Mouse (Mus musculus) adrenal gland, postnatal 14 days (tissue): ENCODE results near the gene Naa80. TPM values are rescaled to one million over a fixed set of nuclear protein-coding genes. Genes with fewer than 3 reads are reported as not detected.
A peak's percentile ranks its signal among the peaks of the same experiment; 100 is the strongest.
"Not testable (repeated sequence)": the region's sequence is repeated elsewhere in the genome, so short reads cannot be mapped to it uniquely, and the experiment has no call there.

Experiments
- DNase-seq: peaks from one replicate; pipeline ENCODE4 v3.0.0; 2021; ENCODE audit warnings: mixed read lengths
- total RNA-seq: library from RNA; stranded (reverse); gene quantifications from 2 replicates; pipeline ENCODE4 v1.2.3, GENCODE M21; 2021

Gene Naa80
- total RNA-seq, 1 experiment from 2014 or later = 19.6 TPM

DNA sequence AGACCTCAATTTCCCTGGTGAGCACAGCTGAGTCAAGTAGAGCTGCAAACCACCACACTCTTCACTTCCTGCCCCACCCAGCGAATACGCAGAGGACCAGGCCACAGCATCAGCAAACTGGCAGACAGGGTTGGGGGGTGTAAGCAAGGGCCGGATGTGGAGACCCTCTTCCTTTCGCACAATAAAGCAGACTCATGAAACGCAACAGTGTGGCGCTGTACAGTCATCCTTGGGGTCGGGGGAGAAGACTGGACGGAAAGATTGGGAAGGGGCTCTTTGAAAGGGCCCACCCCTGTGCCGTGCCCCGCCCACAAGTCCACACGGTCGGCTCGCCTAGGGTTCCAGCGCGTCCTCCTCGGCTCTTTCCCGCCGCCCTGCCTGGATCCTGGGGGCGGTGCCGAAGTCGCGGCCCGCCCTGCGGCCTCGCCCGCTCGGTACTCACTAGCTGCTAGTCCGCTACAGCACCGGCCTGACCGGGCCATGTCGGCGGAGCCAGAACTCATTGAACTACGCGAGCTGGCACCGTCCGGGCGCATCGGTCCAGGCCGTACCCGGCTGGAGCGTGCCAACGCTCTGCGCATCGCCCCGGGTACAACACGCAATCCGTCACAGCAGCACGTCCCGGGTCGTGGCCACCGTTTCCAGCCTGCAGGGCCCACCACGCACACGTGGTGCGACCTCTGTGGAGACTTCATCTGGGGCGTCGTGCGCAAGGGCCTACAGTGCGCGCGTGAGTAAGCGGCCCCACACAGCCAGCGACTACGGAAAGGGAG lies 27.4 kb upstream of the Naa80 start, which contains the start of gene Rassf1:
Gene Rassf1 (plus strand): TSS at position 439 of the 773 bp plus-strand sequence.
- peak; percentile 80 for DNase-seq

DNA sequence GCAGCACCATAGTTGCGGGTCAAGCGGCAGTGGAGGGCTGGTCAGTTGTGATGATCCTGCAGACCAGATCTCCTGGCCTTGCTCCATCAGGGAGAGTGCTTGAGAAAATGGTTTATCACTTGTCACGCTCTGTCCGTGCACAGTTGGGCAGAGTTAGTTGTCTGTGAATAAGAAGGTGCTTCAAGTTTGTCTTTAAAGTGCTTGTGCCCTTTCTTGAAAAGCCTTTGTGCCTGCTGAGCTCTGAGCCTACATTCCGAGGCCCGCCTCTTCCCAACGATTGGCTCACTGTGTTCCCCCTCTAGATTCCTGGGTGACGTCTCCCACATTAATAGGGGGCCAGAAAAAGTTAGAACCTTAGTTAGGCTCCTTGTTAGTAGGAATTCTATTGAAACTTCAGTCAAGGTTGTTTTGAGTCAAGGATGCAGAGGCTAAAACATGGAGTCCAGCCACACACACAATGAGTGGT lies 26.8 kb upstream of the Naa80 start:
- no peak for DNase-seq

DNA sequence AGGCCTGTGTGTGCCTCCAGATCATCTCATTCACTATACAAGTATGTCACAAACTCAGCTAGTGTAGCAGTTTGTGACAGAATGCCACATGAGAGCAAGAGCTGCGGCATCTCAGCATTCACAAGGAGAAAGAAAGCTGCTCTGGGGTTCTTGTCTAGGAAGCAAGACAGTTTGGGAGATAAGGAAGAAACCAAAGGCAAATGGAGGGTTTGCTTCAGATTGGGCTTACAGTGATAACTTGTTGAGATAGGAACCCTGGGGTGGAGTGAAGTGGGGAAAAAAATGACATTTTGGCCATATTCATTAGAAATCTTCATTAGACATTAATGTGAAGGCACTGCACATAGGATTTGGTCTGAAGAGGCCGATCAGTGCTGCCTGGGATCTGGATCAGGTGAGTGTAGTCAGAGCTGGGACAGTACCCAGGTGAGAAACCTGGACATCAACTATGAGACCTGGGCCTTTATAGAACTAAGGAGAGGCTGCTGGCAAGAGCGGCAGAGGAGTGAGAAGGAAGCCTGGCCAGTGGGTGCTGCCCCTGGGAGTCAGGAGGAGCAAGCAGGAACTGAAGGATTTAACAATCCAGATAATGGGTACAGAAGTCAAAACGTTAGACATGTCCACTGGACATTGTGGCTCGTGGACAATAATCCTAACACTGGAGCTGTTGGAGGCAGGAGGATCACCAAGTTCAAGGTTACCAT lies 25.8 kb upstream of the Naa80 start:
- no peak for DNase-seq

DNA sequence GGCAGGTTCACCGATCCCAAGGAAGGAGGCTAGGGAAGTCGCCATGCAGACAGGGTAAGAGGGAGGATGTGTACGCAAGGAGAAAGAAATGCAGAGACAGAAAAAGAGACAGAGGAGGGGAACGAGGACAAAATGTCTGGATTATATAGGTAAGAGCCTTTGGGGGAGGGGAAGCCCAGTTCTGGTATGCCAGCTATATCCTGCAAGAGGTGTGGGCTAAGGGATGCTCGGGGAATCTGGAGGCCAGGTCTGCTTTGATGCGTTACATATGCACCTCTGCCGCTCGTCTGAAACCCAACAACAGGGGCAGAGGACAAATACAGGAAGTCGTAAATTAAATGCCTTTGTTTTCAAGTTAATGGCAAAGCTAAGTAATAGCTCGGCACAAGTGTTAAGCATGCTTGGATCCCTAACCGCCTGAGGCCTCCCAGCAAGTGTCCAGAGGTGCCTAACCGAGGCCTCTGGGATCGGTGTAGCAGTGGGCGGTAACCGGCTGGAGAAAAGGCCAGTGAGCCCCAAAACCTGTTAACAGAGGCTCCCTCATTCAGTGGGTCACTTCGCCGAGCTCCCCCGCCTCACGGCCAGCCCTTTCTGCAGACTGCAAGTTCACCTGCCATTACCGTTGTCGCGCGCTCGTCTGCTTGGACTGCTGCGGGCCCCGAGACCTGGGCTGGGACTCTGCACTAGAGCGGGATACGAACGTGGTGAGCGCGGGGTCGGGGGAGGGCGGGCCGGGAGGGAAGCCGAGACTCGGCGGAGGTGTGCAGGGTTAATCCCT lies 25.0 kb upstream of the Naa80 start:
- DNase-seq = peak; percentile 64

DNA sequence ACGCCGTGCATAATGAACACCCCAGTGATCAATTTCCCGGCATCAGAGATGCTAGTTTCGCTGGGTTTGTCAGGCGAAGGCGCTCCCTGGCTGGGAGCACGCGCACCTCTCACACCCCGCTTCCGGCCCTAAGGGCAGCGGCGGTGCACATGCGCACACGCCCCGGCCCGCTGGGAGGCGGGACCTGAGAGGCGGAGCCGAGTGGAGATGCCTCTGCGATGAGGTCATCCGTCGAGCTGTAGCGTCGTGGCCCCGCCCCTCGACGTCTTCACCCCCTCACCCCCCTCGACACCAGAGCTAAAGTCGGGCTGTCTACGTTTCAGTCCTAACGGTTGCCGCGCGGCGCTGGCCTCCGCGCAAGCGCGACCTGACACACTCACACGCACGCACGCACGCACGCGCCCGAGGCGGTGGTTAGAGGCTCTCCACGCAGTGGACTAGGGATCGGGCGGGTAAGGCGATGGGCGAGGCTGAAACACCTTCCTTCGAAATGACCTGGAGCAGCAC lies 24.3 kb upstream of the Naa80 start:
- peak; percentile 97 for DNase-seq

DNA sequence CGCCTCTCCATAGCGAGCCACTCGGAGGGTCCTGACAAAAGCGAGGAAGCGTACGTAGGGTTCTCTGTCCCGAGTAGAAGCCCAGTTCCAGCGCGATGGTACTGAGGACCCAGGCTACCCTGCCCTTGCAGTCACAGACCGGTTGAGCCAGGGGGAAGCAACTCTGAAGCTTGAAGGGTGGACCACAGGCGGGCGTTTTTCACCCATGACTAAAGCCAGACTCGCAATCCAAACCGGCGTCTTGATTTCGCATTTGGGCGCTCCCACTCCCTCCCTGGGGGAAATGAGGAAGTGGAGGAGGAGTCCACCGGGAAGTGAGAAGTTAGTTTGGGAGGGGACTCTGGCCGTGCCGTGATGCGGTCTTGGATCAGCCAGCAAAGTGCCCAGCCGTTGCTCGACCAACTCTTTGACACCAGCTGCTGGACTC lies 23.6 kb upstream of the Naa80 start:
- peak; percentile 78 for DNase-seq

DNA sequence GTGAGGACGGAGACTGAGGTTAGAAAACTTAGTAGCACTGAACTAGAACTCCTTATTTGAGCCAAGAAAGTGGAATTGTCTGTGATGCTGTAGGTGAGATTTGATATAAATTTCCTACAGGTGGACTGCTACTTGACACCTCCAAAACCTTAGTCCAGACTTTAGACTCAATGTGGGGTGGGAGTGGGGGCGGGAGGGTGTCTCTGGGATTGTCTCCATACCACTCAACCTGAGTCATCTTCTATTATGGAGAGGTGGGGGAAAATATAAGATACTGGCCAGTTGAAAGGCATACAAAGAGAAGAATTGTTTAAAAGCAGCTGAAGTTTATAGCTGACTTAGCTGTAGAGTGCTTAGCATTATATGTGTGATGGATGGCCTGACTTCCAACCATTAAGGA lies 23.0 kb upstream of the Naa80 start:
- DNase-seq = no peak

DNA sequence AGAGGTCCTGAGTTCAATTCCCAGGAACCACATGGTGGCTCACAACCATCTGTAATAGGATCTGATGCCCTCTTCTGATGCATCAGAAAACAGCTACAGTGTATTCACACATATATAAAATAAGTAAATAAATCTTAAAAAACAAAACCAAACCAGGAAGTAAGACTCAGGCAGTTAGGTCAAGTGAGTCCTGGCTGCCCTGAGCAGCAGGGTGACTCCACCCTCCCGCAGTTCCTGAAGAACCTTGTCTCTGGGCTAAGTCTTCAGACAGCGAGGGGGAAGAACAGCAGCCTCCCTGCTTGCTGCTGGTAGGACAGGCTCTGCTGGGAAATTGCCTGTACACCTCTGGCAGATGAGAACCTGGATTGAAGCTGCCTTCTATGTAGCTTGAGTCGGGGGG lies 22.3 kb upstream of the Naa80 start:
- DNase-seq = no peak

DNA sequence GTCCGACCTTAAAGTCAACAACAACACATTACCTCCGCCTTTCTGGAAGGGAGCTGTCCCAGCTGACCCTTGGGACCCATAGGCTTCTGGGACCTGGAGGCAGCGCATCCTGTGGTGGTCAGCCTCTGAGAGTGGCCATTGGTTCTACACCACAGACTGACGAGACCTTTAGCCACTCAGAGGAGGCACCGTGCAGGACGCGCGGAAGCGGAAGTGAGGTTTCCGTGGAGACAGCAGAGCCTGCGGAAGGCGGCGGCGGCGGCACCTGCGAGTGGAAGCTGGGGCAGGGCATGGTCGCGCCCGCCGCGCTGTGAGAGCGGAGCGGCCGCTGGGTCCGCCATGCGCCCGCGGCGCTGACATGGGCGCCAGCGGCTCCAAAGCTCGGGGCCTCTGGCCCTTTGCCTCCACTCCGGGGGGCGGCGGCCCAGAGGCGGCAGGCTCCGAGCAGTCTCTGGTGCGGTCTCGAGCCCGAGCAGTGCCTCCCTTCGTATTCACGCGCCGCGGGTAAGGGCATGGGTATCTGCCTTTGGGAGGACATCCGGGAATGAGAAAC lies 15.6 kb upstream of the Naa80 start, which contains the start of gene Tusc2:
Gene Tusc2 (plus strand): TSS at position 227 of the 553 bp plus-strand sequence.
- peak; percentile 97 for DNase-seq

DNA sequence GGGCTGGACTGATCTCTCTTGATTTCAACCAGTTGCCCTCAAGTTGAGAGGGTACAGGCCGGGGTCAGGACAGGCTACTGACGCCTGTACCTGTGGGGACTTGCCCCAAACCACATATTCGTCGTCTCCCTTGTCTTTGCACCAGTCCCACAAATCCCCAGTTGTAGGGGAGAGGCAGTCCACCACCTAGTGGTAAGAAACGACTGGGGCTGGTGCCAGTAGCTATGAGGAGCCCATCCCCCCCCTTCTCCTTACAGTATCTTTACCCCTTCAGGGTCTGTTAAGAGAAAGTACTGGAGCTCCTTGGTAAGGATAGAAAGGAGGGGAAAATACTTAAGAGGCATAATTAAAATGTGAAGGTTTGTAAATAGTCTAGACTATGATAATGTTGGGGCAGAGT lies 13.1 kb upstream of the Naa80 start:
- DNase-seq = not testable (repeated sequence)

DNA sequence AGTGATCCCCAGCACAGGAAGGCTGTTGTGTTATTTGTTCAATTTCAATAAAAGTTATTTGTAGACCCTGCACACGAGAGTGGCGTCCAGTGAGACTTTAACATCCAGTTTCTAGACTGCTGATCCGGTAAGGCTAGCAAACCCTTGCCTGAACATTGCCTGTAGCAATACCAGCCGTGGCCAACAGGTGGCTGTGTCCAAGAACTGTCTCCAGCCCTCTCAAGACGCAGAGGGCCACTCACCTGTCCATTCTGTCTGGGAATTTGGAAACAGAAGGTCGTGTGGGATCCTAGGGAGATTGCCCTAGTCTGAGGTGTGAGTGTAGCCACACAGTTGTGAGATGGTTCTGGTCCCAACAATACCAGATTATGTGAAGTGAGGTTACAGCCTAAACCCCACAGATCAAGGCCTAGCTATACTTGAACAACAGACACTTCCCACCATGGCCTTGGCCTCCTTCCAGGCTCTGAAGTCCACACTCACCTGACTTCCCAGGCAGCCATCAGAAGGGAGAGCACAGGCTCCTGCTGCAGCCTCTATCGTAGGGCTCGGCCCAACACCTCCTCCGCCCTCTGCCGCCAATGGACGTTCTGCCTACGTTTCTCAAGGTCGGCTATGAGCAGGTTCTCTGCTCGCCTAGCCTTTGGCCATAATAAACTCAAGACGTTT lies 12.5 kb upstream of the Naa80 start:
- DNase-seq = peak; percentile 90

DNA sequence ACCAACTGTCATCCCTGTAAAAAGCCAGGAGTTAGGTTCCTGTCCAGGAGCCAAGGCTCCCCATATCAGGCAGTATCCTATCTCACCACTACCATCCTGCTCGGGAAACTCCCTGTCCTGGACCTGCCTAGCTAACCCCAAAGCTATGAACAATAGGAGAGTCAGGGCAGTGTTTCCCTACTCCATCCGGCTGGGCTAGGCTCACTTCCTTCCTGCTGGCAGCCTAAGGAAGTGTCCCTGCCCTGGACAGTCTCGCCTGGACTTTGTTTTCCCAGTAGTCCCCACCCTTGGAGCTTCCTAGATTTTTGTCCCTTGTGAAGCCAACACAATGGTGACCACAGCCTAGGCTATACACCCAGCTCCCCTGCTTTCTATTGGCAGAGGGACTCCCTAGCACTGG lies 11.8 kb upstream of the Naa80 start:
- peak; percentile 47 for DNase-seq

DNA sequence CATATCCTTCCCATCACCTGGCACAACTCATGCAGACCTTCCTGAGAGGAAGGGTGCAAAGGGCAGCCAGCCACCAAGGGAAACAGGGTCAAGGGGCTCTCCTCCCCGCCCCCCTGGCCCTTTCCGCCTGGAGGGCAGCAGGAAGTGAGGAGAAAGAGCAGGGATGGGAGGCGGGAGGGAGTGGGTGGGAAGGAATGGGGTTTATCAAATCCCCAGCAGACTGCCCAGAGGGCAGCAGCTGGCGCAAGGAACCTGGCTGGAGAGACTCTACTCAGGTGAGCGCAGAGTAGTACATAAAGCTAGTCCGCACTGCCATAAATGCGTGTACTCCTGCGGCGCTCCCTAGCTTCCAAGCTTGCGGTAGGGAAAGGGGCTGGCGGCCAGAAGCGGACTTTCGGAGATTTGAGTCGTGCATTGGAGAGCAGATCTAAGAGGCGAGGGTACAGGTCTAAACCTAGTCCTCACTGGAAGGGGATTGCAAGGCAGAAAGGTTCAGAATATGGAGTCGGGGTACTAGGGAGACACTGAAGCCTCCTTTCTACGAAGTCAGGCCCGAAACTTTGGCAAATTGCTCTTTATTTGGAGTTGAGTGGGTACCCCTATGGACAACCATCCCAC lies 10.9 kb upstream of the Naa80 start, which contains the start of gene Hyal2:
Gene Hyal2 (plus strand): TSS at position 244 of the 618 bp plus-strand sequence.
- DNase-seq = peak; percentile 73

DNA sequence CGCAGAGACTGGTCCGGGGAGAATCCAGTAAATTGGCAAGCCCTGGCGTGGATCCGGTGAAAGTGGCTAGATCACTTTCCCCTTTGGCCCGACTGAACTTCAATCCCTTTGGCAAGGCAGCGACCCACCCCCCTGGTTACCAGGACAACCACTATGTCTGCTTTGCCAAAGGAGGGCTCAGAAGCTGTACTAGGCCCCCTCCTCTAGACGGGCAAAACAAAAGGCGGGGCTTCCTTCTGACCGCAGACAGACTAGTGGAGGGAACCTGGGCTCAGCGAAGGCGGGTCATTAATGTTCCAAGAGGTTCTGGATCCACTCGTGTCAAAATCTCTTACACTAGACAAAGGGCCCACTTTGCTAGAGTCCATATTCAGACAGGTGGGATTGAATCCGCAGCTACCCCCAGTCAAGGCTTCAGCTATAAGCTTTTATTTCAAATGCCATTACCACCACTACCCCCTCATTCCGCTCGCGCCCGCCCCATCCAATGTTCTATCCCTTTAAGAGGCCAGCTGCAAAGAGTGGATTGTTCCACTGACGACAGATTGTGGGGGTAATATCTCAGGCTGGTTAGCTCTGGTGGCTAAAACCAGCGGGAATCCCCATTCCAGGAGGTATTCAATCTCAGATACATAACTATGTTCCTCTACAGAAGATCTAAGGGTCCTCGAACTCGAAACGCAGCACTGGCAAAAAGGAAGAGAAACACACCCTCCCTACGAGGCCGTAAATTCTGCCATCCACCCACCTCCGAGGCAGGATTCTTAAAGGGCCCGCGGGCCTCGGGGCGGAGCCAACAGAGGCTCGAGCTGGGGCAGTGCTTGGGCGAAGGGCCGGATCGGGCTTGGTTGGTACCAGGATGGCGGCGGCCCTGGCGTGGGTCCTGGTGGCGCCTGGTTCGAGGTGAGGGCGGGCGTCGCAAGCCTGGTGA lies 10.1 kb upstream of the Naa80 start:
- peak; percentile 93 for DNase-seq

DNA sequence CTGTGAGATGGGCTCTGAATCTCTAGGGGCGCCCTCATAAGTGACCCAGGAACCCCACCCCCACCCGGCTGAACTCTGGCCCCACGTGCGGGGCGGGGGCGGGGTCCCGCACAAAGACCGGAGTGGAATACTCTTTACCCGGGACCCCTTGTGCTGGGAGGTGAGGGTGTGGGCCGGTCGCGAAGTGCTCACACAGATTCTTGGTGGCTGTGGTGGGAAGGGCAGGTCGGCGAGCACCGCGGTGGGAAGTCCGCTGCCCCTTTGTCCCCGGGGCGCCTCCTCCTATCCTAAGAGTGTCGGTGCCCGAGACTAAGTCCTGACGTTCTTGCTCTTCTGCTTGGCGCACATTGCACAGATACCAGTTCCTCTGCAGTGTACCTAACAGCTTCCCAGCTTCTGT lies 9.4 kb upstream of the Naa80 start:
- no peak for DNase-seq

DNA sequence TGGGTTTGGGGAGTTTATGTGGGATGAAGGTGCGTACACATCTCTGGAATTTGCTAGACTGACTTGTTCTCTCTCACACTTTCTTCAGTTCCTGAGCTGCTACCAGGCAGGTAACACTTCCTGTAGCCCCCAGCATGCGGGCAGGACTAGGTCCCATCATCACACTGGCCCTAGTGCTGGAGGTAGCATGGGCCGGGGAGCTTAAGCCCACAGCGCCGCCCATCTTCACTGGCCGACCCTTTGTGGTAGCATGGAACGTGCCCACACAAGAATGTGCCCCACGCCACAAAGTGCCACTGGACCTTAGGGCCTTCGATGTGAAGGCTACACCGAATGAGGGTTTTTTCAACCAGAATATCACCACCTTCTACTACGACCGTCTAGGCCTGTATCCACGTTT lies 8.7 kb upstream of the Naa80 start:
- DNase-seq = no peak

DNA sequence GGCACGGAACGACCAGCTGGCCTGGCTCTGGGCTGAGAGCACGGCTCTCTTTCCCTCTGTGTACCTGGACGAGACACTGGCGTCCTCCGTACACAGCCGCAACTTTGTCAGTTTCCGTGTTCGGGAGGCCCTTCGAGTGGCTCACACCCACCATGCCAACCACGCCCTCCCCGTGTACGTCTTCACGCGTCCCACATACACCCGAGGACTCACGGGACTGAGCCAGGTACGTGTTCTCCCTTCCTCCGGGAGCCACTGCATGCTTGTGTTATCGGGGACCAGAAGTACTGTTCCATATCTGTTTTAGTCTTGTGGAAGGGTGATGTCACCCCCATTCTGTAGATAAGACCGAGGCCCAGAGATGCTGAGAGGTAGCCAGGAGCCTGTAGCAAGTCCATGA lies 7.8 kb upstream of the Naa80 start:
- DNase-seq = no peak

DNA sequence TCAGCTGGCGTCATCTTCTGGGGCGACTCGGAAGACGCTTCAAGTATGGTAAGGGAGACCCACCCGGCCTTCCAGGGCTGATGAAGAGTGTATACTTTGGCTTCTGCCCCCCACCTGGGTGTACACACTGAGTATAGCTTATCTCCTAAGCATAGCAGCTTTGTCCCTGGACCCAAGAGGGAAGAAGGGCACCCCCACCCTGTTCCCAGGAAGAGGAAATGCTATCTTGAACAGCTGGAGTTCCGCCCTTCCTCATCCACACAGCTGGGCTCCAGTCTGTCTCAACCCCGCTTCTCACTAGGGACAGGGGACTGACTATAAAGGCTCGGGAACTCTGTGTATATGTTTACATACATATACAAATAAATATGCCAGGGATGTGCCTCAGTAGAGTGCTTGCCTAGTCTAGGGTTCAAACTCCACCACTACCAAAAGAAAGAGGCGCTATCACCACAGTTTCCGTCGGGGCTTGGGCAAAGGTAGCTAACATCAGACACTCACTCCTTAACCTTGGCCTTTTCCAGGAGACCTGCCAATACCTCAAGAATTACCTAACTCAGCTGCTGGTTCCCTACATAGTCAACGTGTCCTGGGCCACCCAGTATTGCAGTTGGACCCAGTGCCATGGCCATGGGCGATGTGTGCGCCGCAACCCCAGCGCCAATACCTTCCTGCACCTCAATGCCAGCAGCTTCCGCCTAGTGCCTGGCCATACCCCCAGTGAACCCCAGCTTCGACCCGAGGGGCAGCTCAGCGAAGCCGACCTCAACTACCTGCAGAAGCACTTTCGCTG lies 7.0 kb upstream of the Naa80 start:
- DNase-seq = no peak

DNA sequence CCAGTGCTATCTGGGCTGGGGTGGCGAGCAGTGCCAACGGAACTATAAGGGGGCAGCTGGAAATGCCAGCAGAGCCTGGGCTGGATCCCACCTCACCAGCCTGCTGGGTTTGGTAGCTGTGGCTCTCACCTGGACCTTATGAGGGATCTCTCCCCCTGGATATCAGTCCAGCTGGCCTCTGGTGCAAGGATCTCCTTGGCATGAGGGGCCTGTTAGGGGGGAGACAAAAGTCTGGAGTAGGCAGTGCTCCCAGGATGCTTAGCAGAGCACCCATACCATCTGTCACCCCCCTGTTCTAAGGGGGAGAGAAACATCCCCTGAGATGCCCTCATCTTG lies 6.4 kb upstream of the Naa80 start:
- DNase-seq = no peak
